Mouse (Mus musculus): ENCODE measurements at regions not wholly inside any gene's neighbourhood (a gene's known extent, or its start where the extent isn't known, plus 50 kb on each side); places are given as distances from the start of the nearest gene placed in this dataset.

DNA sequence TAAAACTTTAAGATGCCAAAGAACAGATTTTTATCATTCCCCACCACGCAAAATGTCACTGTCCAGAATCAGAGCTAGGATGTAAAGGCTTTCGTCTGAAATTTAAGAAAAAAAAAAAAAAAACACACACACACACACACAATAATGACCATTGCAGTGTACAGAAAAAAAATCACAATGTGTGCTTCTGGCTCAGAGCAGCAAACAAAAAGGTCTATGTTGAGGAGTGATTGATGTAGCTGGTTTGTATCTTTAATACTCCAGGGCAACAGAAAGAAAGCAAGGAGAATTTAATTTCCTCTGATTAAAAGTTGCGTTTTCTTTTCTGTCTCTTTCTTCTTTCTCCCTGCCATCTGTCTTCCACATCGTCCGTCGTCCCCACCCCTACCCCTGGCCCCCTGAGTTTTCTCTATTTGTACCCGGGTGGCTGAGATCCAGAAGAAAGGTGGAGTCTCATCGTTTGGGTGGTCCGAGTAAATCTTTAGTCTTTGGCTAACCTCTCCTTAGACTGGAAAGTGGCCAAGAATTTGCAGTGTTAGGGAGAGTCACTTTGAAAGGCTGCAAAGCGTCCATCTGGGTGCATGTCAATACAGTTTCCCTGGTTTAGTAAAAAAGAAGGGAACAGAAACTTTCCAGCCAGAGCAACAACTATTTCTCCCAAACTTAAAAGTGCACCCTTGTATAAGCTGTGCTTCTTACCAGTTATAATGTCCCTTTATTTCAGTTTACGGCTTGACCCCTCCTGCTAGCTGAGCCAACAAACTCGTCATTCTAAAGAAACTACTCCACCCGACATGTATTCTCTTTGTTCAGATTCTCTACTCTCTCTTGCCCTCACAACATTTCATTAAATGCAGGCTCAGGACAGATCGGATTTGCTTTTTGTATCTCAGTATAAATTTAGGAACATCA is 199.6 kb upstream of the Cxadr start:
- TF ChIP-seq CTCF (IDR thresholded peaks at IDR 0.05; ENCODE audit: low read depth, low read length) (no peak), POLR2A (IDR thresholded peaks at IDR 0.05; ENCODE audit: extremely low read depth, insufficient read depth, low read length) (no peak)
